Mouse (Mus musculus) intestine, embryonic 14.5 days (tissue): ENCODE results near the gene Bcam. TPM values are rescaled to one million over a fixed set of nuclear protein-coding genes. Genes with fewer than 3 reads are reported as not detected.

Experiments used
- ATAC-seq: fragments of 200-750 bp; cut with Nextera tagmentation; replicated peaks from 2 replicates; pipeline ENCODE4 v1.8.0; 2017; ENCODE audit warnings: low read depth, moderate number of reproducible peaks, moderate TSS enrichment, moderate library complexity; ENCODE audit not compliant: low FRiP score, low TSS enrichment
- DNase-seq: peaks from one replicate; pipeline ENCODE4 v3.0.0-alpha.2; 2018; ENCODE audit warnings: low spot score
- H3K27ac ChIP-seq: fragments of 300-500 bp; sonication (generic); 2 replicates; pipeline ENCODE4 v1.5.1; 2014; ENCODE audit warnings: low read depth, mild to moderate bottlenecking, control low read depth
- H3K27me3 ChIP-seq: fragments of 300-500 bp; sonication (generic); replicated peaks from 2 replicates; pipeline ENCODE4 v1.6.1; 2014; ENCODE audit warnings: low read length, control low read depth; ENCODE audit not compliant: control insufficient read depth, insufficient read depth
- H3K36me3 ChIP-seq: fragments of 300-500 bp; sonication (generic); 2 replicates; pipeline ENCODE4 v1.6.1; 2014; ENCODE audit warnings: low read length, control low read depth; ENCODE audit not compliant: control insufficient read depth, insufficient read depth
- H3K4me1 ChIP-seq: fragments of 300-500 bp; sonication (generic); replicated peaks from 2 replicates; pipeline ENCODE4 v1.6.1; 2014; ENCODE audit warnings: low read length, control low read depth, mixed read lengths; ENCODE audit not compliant: control insufficient read depth, insufficient read depth
- H3K4me2 ChIP-seq: fragments of 300-500 bp; sonication (generic); 2 replicates; pipeline ENCODE4 v1.6.1; 2014; ENCODE audit warnings: low read length
- H3K4me3 ChIP-seq: fragments of 300-500 bp; sonication (generic); 2 replicates; pipeline ENCODE4 v1.5.1; 2014; ENCODE audit warnings: low read depth, low read length, control low read depth, mixed read lengths
- H3K9ac ChIP-seq: fragments of 300-500 bp; sonication (generic); 2 replicates; pipeline ENCODE4 v1.6.1; 2014; ENCODE audit warnings: mild to moderate bottlenecking, low read length
- H3K9me3 ChIP-seq: fragments of 300-500 bp; sonication (generic); 2 replicates; pipeline ENCODE4 v1.6.1; 2016; ENCODE audit warnings: low read length, control low read depth; ENCODE audit not compliant: control insufficient read depth
- WGBS: fragments of 180-500 bp; shearing (Covaris S2); extraction: QIAGEN DNeasy Blood & Tissue Kit; methylation state at CpG from one replicate; pipeline ENCODE4 v1.1.7; 2014; 5-methylcytosine and 5-hydroxymethylcytosine counted together
- polyA plus RNA-seq: library from polyadenylated mRNA; unstranded; fragments of >200 nt; fragmentation: Nextera tagmentation; extraction: Ambion mirVana; gene quantifications from 2 replicates; pipeline ENCODE4 v1.2.1, GENCODE M21; 2014

Bcam gene
- polyA plus RNA-seq, 1 experiment from 2014 or later, result 89.6 TPM

GRCm38 (mm10) chr7:19811114-19811513, 40.3 kb upstream of the Bcam start:
- H3K9me3 ChIP-seq, result no peaks in the 10 kb centered on the region
- peaks cover 4% of the 10 kb centered on the region; the same call in 1 of the 2 replicates for H3K4me1 ChIP-seq
- no peak overlapping the region for H3K4me3 ChIP-seq
- peak overlapping the region; percentile 35 for H3K4me2 ChIP-seq
- H3K36me3 ChIP-seq, result no peaks in the 10 kb centered on the region
- no peak overlapping the region for H3K27ac ChIP-seq
- WGBS, result 10% methylated on average over 22 of the region's 22 CpGs
- DNase-seq (peak; percentile 78), ATAC-seq (peak; percentile 45; the same call in 1 of the 2 replicates)
- peaks cover 38% of the 10 kb centered on the region for H3K27me3 ChIP-seq
- H3K9ac ChIP-seq, result no peak overlapping the region

DNA sequence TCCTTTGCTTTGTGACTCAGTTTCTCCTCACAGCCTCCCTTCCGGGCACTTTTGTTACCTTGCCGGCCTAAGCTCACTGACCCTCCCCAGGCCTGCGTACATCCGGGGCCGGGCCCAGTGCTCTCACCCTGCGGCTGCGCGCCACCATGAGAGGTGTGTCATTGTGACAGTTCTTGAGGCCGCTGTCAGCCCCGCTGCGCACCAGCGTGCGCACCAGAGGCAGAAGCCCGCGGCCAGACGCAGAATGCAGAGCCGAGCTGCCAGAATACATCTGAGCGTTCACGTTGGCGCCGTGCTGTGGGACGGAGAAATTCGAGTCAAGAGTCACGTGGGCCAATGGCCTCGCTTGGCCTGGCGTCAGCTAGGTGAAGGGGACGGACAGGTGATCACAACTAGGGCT, 38.6 kb upstream of the Bcam start:
- H3K27me3 ChIP-seq, result peaks cover 38% of the 10 kb centered on the region
- WGBS, result 11% methylated on average over 27 of the region's 27 CpGs
- DNase-seq (no peak), ATAC-seq (no peak)
- H3K36me3 ChIP-seq, result no peaks in the 10 kb centered on the region
- H3K9ac ChIP-seq, result no peak overlapping the region
- H3K4me1 ChIP-seq, result 0 out of 2 replicates have a peak, but pooled peaks cover 4% of the 10 kb centered on the region
- no peak overlapping the region for H3K27ac ChIP-seq
- no peak overlapping the region; the same call in 1 of the 2 replicates for H3K4me3 ChIP-seq
- H3K4me2 ChIP-seq, result peak overlapping the region; percentile 22; the same call in 1 of the 2 replicates
- no peaks in the 10 kb centered on the region for H3K9me3 ChIP-seq

- 81% methylated on average over 8 of the region's 8 CpGs for WGBS
- Histone ChIP-seq H3K4me2 (no peak overlapping the region), H3K36me3 (no peaks in the 10 kb centered on the region), H3K9ac (no peak overlapping the region), H3K4me1 (0 out of 2 replicates have a peak, but pooled peaks cover 4% of the 10 kb centered on the region), H3K9me3 (no peaks in the 10 kb centered on the region), H3K27ac (no peak overlapping the region), H3K4me3 (no peak overlapping the region), H3K27me3 (peaks cover 29% of the 10 kb centered on the region)
- DNase-seq (no peak), ATAC-seq (no peak)
Observed at GRCm38 (mm10) chr7:19806356-19806969, 35.6 kb upstream of the Bcam start.

- H3K4me3 ChIP-seq, result no peak overlapping the region
- no peak overlapping the region for H3K4me2 ChIP-seq
- ATAC-seq (no peak), DNase-seq (peak; percentile 91)
- no peaks in the 10 kb centered on the region for H3K4me1 ChIP-seq
- WGBS, result 18% methylated on average over 7 of the region's 7 CpGs
- no peaks in the 10 kb centered on the region for H3K36me3 ChIP-seq
- H3K27ac ChIP-seq, result no peak overlapping the region
- no peak overlapping the region for H3K9ac ChIP-seq
- no peaks in the 10 kb centered on the region for H3K9me3 ChIP-seq
- no peaks in the 10 kb centered on the region for H3K27me3 ChIP-seq
Observed at GRCm38 (mm10) chr7:19802995-19803394, 32.2 kb upstream of the Bcam start.

GRCm38 (mm10) chr7:19800764-19801163, 29.9 kb upstream of the Bcam start:
- 14% methylated on average over 2 of the region's 2 CpGs for WGBS
- DNase-seq, result no peak
- Histone ChIP-seq H3K9ac (no peak overlapping the region), H3K27me3 (peaks cover 16% of the 10 kb centered on the region), H3K4me2 (no peak overlapping the region), H3K4me1 (no peaks in the 10 kb centered on the region), H3K27ac (no peak overlapping the region), H3K36me3 (no peaks in the 10 kb centered on the region), H3K4me3 (no peak overlapping the region), H3K9me3 (no peaks in the 10 kb centered on the region)
- no peak for ATAC-seq

DNA sequence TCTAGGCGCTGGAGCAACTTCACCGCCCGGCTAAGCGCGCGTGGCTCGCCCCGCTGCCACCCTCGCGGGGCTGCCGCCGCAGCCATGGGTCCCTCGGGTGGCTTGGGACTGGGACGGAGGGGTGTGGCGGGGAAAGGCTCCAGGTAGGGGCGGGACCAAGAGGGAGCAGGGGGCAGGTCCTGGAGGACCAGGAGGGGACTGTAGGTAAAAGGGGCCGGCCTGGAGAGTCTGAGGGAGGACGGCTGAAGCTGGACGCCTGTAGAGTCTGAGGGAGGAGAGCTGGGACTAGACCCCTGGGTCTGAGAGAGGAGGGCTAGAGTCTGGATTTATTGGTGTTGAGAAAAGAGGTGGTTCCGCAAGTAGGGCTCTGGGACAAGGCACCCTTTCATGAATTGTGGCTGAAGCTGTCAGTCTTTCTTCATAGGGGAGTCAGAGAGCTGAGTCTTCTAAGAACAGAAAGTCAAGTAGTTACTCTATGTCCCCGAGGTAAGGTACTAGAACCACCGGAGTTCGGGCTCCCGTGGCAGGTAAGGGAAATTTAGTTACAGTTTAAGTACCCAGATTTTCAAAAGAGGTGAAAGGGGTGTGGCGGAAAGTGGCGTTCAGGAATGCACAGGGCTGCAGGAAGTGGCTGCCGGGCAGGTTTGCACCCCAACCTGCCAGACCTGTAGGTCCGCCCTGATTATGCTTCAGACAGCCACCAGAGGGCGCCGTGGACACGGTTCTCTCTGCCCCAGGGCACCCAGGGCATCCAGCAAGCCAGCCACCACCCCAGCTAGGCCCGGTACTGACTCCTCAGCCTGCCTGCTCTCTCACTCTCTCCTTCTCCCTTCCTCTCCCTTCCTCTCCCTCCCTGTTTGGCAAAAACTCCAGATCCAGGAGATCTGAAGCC, 26.1 kb upstream of the Bcam start, which contains the start of gene Cblc:
TSS of gene Cblc (minus strand) at position 113 of the 892 bp plus-strand sequence.
- WGBS, result 2% methylated on average over 31 of the region's 32 CpGs
- ATAC-seq (peak; percentile 89), DNase-seq (peak; percentile 86)
- Histone ChIP-seq H3K36me3 (no peaks in the 10 kb centered on the region), H3K4me2 (peak within 1 kb of the TSS; percentile 40), H3K27ac (peak within 1 kb of the TSS; percentile 5; the same call in 1 of the 2 replicates), H3K4me3 (peak within 1 kb of the TSS; percentile 33), H3K9me3 (no peaks in the 10 kb centered on the region), H3K4me1 (no peaks in the 10 kb centered on the region), H3K27me3 (peaks cover 19% of the 10 kb centered on the region), H3K9ac (peak within 1 kb of the TSS; percentile 34)

- no peak for ATAC-seq
- no peaks in the 10 kb centered on the region for H3K9me3 ChIP-seq
Observed at GRCm38 (mm10) chr7:19796254-19796653, 25.4 kb upstream of the Bcam start.

GRCm38 (mm10) chr7:19795236-19795635, 24.4 kb upstream of the Bcam start:
- Histone ChIP-seq H3K36me3 (no peaks in the 10 kb centered on the region), H3K27ac (no peak overlapping the region), H3K4me3 (no peak overlapping the region), H3K4me1 (no peaks in the 10 kb centered on the region), H3K9ac (no peak overlapping the region), H3K27me3 (peaks cover 19% of the 10 kb centered on the region), H3K9me3 (no peaks in the 10 kb centered on the region), H3K4me2 (no peak overlapping the region)
- WGBS, result 63% methylated on average over 2 of the region's 2 CpGs
- no peak for ATAC-seq
- DNase-seq, result no peak

More at GRCm38 (mm10) chr7:19796254-19796653, 25.4 kb upstream of the Bcam start:
- Histone ChIP-seq H3K27ac (no peak overlapping the region), H3K27me3 (peaks cover 19% of the 10 kb centered on the region), H3K4me2 (peak overlapping the region; percentile 40), H3K36me3 (no peaks in the 10 kb centered on the region), H3K9ac (peak overlapping the region; percentile 34), H3K4me3 (peak overlapping the region; percentile 33), H3K4me1 (no peaks in the 10 kb centered on the region)
- no peak for DNase-seq
- WGBS, result 8% methylated on average over 18 of the region's 18 CpGs
